ENCODE assay signal across 8 mouse cellular contexts in genomic region chr8:47674140-47674776, GRCm38 (mm10). TPM values are rescaled to one million over a fixed set of nuclear protein-coding genes. Genes with fewer than 3 reads are reported as not detected.
DNase-seq lines count a peak whose midpoint lies in the region; ATAC-seq lines count a peak whose summit lies in the region.

No protein-coding gene starts in this region.

- H3K36me3 ChIP-seq in kidney, embryonic 14.5 days (ENCODE audit: control insufficient read depth, insufficient read depth, low read length): no peaks in the 10 kb centered on the region
- H3K36me3 ChIP-seq in hindbrain, embryonic 14.5 days (replicated peaks; ENCODE audit: control insufficient read depth, insufficient read depth): no peaks in the 10 kb centered on the region
- no peaks in the 10 kb centered on the region for H3K36me3 ChIP-seq in midbrain, embryonic 16.5 days (ENCODE audit: control insufficient read depth, insufficient read depth, low read length)

- no peak for DNase-seq in kidney, postnatal 14 days
- DNase-seq in c-Kit-positive CD71-positive TER-119-positive erythroid progenitor cells, embryonic 14.5 days (ENCODE audit: low spot score): peak; percentile 40
- DNase-seq in hindbrain, embryonic 14.5 days (ENCODE audit: low spot score): peak; percentile 29
- DNase-seq in layer of hippocampus, adult 11-12 months (ENCODE audit: low spot score): no peak
- no peak for DNase-seq in urinary bladder, adult 2 months (ENCODE audit: low spot score)

- peak overlapping the region; percentile 98 for H3K4me3 ChIP-seq in kidney, embryonic 14.5 days (ENCODE audit: low read length)
- peak overlapping the region; percentile 89 for H3K4me3 ChIP-seq in hindbrain, embryonic 14.5 days (replicated peaks; ENCODE audit: low read length)
- H3K4me3 ChIP-seq in midbrain, embryonic 16.5 days (ENCODE audit: low read depth, low read length): peak overlapping the region; percentile 95

- peak overlapping the region; percentile 98 for H3K27ac ChIP-seq in kidney, embryonic 14.5 days (ENCODE audit: low read depth, low read length)
- peak overlapping the region; percentile 94 for H3K27ac ChIP-seq in hindbrain, embryonic 14.5 days
- peak overlapping the region; percentile 95 for H3K27ac ChIP-seq in midbrain, embryonic 16.5 days (ENCODE audit: low read length)

- under 1% methylated on average over 45 of the region's 59 CpGs for WGBS in kidney, embryonic 14.5 days
- 1% methylated on average over 34 of the region's 59 CpGs for WGBS in hindbrain, embryonic 14.5 days
- under 1% methylated on average over 54 of the region's 59 CpGs for WGBS in midbrain, embryonic 16.5 days

- ATAC-seq in kidney, embryonic 14.5 days (ENCODE audit: low FRiP score, low TSS enrichment): peak; percentile 39
- ATAC-seq in CD4-positive, CD25-positive, alpha-beta regulatory T cell, adult 4 months: peak; percentile 0
- ATAC-seq in hindbrain, embryonic 14.5 days (ENCODE audit: low FRiP score): peak; percentile 35
- peak; percentile 46 for ATAC-seq in midbrain, embryonic 16.5 days

- H3K9ac ChIP-seq in kidney, embryonic 14.5 days (ENCODE audit: low read depth, low read length): peak overlapping the region; percentile 92
- peak overlapping the region; percentile 82 for H3K9ac ChIP-seq in hindbrain, embryonic 14.5 days
- H3K9ac ChIP-seq in midbrain, embryonic 16.5 days (ENCODE audit: low read depth, low read length): peak overlapping the region; percentile 90

- H3K4me2 ChIP-seq in kidney, embryonic 14.5 days (replicated peaks; ENCODE audit: low read depth, low read length): peak overlapping the region; percentile 65
- peak overlapping the region; percentile 65 for H3K4me2 ChIP-seq in hindbrain, embryonic 14.5 days (replicated peaks)
- H3K4me2 ChIP-seq in midbrain, embryonic 16.5 days (ENCODE audit: low read length): peak overlapping the region; percentile 66

- H3K9me3 ChIP-seq in kidney, embryonic 14.5 days (ENCODE audit: control insufficient read depth, low read length): no peaks in the 10 kb centered on the region
- no peaks in the 10 kb centered on the region for H3K9me3 ChIP-seq in hindbrain, embryonic 14.5 days (ENCODE audit: control insufficient read depth, low read length)
- no peaks in the 10 kb centered on the region for H3K9me3 ChIP-seq in midbrain, embryonic 16.5 days (replicated peaks; ENCODE audit: control insufficient read depth, low read length, poor library complexity, severe bottlenecking)

- no peaks in the 10 kb centered on the region for H3K4me1 ChIP-seq in kidney, embryonic 14.5 days (ENCODE audit: control insufficient read depth, insufficient read depth, low read length)
- H3K4me1 ChIP-seq in hindbrain, embryonic 14.5 days (replicated peaks; ENCODE audit: control insufficient read depth, insufficient read depth, low read length): no peaks in the 10 kb centered on the region
- H3K4me1 ChIP-seq in midbrain, embryonic 16.5 days (ENCODE audit: control insufficient read depth, insufficient read depth, low read length): peaks cover 12% of the 10 kb centered on the region

- no peaks in the 10 kb centered on the region for H3K27me3 ChIP-seq in kidney, embryonic 14.5 days (ENCODE audit: control insufficient read depth, insufficient read depth, low read length)
- H3K27me3 ChIP-seq in hindbrain, embryonic 14.5 days (ENCODE audit: control insufficient read depth, insufficient read depth, low read length): no peaks in the 10 kb centered on the region
- H3K27me3 ChIP-seq in midbrain, embryonic 16.5 days (ENCODE audit: control insufficient read depth, insufficient read depth, low read depth, low read length): no peaks in the 10 kb centered on the region

RNA-seq across cellular contexts. Expression of gene Ing2, which starts 1.1 kb away (rescaled TPM):
- polyA plus RNA-seq in kidney, embryonic 14.5 days (2014; fragmentation: Nextera tagmentation; extraction: Ambion mirVana): 15.0 and 22.4 TPM in 2 replicates
- 1 to 10 TPM; 7.6 to 7.8 TPM for polyA plus RNA-seq in CD4-positive, CD25-positive, alpha-beta regulatory T cell, adult 4 months (2017; shearing (Covaris generic))
- 8.0 and 8.3 TPM in 2 replicates for polyA plus RNA-seq in hindbrain, embryonic 14.5 days (2014; fragmentation: Nextera tagmentation; extraction: Ambion mirVana)
- 5.2 and 5.3 TPM in 2 replicates for polyA plus RNA-seq in midbrain, embryonic 16.5 days (2015; fragmentation: Nextera tagmentation; extraction: Ambion mirVana)
- polyA plus RNA-seq in urinary bladder, adult 2 months (2012; rRNA removed): 25.1 and 29.0 TPM in 2 replicates

RNA-seq across cellular contexts. Expression of gene Cdkn2aip, which starts 39.5 kb away (rescaled TPM):
- polyA plus RNA-seq in kidney, embryonic 14.5 days (2014; fragmentation: Nextera tagmentation; extraction: Ambion mirVana): 26.0 and 33.7 TPM in 2 replicates
- polyA plus RNA-seq in CD4-positive, CD25-positive, alpha-beta regulatory T cell, adult 4 months (2017; shearing (Covaris generic)): 10 to 100 TPM; 12.3 to 18.1 TPM
- 32.0 and 34.6 TPM in 2 replicates for polyA plus RNA-seq in hindbrain, embryonic 14.5 days (2014; fragmentation: Nextera tagmentation; extraction: Ambion mirVana)
- 32.7 and 39.0 TPM in 2 replicates for polyA plus RNA-seq in midbrain, embryonic 16.5 days (2015; fragmentation: Nextera tagmentation; extraction: Ambion mirVana)
- 11.3 and 14.2 TPM in 2 replicates for polyA plus RNA-seq in urinary bladder, adult 2 months (2012; rRNA removed)

Comparison
In these comparisons a context has a peak if more than half of its experiments do, and no peak if none do; other contexts are left out.
1. DNase-seq: peak in c-Kit-positive CD71-positive TER-119-positive erythroid progenitor cells, embryonic 14.5 days (single experiment) and hindbrain, embryonic 14.5 days (single experiment); none in kidney, postnatal 14 days (single experiment), layer of hippocampus, adult 11-12 months (single experiment) and urinary bladder, adult 2 months (single experiment).
2. Peak in every context shown above with its lines, with median percentiles within 50 percentile points of each other: ATAC-seq, H3K27ac ChIP-seq, H3K4me2 ChIP-seq, H3K4me3 ChIP-seq and H3K9ac ChIP-seq.